In genomic region chr12:46609580-46610311, GRCm38 (mm10) we compare ENCODE assay signal across 12 mouse cellular contexts.
A peak's percentile ranks its signal among the peaks of the same experiment; 100 is the strongest.
DNase-seq lines count a peak whose midpoint lies in the region; ATAC-seq and TF ChIP-seq lines count a peak whose summit lies in the region.
"Had no signal": no experiment of that assay in that cellular context is flagged by ENCODE, and none has a peak within 500 bp of the region (broad histone marks: within the 10 kb centered on the region; RNA-seq: fewer than 3 reads in every experiment).

No protein-coding gene starts in this region.

- no peaks in the 10 kb centered on the region for H3K36me3 ChIP-seq in kidney, adult 2 months (ENCODE audit: control insufficient read depth, insufficient read depth, low read length)
- H3K36me3 ChIP-seq in hindbrain, postnatal 0 days (ENCODE audit: insufficient read depth, low read length): no peaks in the 10 kb centered on the region
- H3K36me3 ChIP-seq in neural tube, embryonic 15.5 days: no peaks in the 10 kb centered on the region
- H3K36me3 ChIP-seq: intestine, embryonic 15.5 days; liver, embryonic 15.5 days had no signal

- H3K9me3 ChIP-seq in hindbrain, postnatal 0 days (ENCODE audit: low read length): no peaks in the 10 kb centered on the region
- no peaks in the 10 kb centered on the region for H3K9me3 ChIP-seq in neural tube, embryonic 15.5 days (replicated peaks)
- H3K9me3 ChIP-seq: intestine, embryonic 15.5 days; liver, embryonic 15.5 days had no signal

- intact Hi-C loops in gastrocnemius, adult 2 months (cut with DNase I): no loop called here

- no peaks in the 10 kb centered on the region for H3K4me1 ChIP-seq in kidney, adult 2 months (ENCODE audit: control insufficient read depth, insufficient read depth, low read length)
- H3K4me1 ChIP-seq in hindbrain, postnatal 0 days (ENCODE audit: insufficient read depth, low read length): 0 out of 2 replicates have a peak, but pooled peaks cover 4% of the 10 kb centered on the region
- H3K4me1 ChIP-seq in neural tube, embryonic 15.5 days: no peaks in the 10 kb centered on the region
- H3K4me1 ChIP-seq: intestine, embryonic 15.5 days; liver, embryonic 15.5 days had no signal

- H3K27me3 ChIP-seq in kidney, adult 2 months (replicated peaks; ENCODE audit: control insufficient read depth, insufficient read depth, low read length): no peaks in the 10 kb centered on the region
- H3K27me3 ChIP-seq in hindbrain, postnatal 0 days (ENCODE audit: insufficient read depth, low read length): no peaks in the 10 kb centered on the region
- no peaks in the 10 kb centered on the region for H3K27me3 ChIP-seq in neural tube, embryonic 15.5 days (replicated peaks)
- H3K27me3 ChIP-seq: intestine, embryonic 15.5 days; liver, embryonic 15.5 days had no signal

- no peak overlapping the region for H3K4me2 ChIP-seq in hindbrain, postnatal 0 days (ENCODE audit: low read depth, low read length)
- H3K4me2 ChIP-seq in neural tube, embryonic 15.5 days: no peak overlapping the region
- H3K4me2 ChIP-seq: intestine, embryonic 15.5 days; liver, embryonic 15.5 days had no signal

- no peak for TF ChIP-seq POLR2A in kidney, adult 2 months (IDR thresholded peaks at IDR 0.05; ENCODE audit: low read depth, low read length)

- peak; percentile 67 for ATAC-seq in hindbrain, postnatal 0 days
- ATAC-seq in neural tube, embryonic 15.5 days (ENCODE audit: low FRiP score): peak; percentile 53; the same call in 1 of the 2 replicates
- ATAC-seq in monocyte, adult 5-6 weeks (replicated peaks; ENCODE audit: insufficient number of reproducible peaks, low FRiP score, low TSS enrichment, poor library complexity, severe bottlenecking): no peak
- ATAC-seq: intestine, embryonic 15.5 days had no signal

- DNase-seq in kidney, adult 2 months: peak; percentile 51
- no peak for DNase-seq in kidney, postnatal 25 days
- DNase-seq in cerebellum, adult 8-10 months: peak; percentile 12
- DNase-seq in hindbrain, postnatal 0 days (ENCODE audit: low spot score): peak; percentile 52
- no peak for DNase-seq in layer of hippocampus, adult 9-11 months
- no peak for DNase-seq in gastrocnemius, adult 2 months
- DNase-seq: gastrocnemius, postnatal 25 days; thymus, postnatal 4 days had no signal

- TF ChIP-seq CTCF in kidney, adult 2 months (conservative IDR thresholded peaks at IDR 0.05; ENCODE audit: insufficient read depth, insufficient read length, low read depth, low read length): no peak
- no peak for TF ChIP-seq CTCF in hindbrain, postnatal 0 days (IDR thresholded peaks at IDR 0.05; ENCODE audit: low read depth)
- no peak for TF ChIP-seq CTCF in gastrocnemius, adult 2 months (IDR thresholded peaks at IDR 0.05)

- no peak overlapping the region for H3K9ac ChIP-seq in hindbrain, postnatal 0 days (replicated peaks; ENCODE audit: low read length)
- H3K9ac ChIP-seq in neural tube, embryonic 15.5 days (replicated peaks): no peak overlapping the region
- H3K9ac ChIP-seq: intestine, embryonic 15.5 days; liver, embryonic 15.5 days had no signal

- WGBS in kidney, adult 2 months: 39% methylated on average over 12 of the region's 12 CpGs
- WGBS in hindbrain, postnatal 0 days: 43% methylated on average over 12 of the region's 12 CpGs
- 41% methylated on average over 12 of the region's 12 CpGs for WGBS in neural tube, embryonic 15.5 days

- no peak overlapping the region for H3K27ac ChIP-seq in kidney, adult 2 months (ENCODE audit: insufficient read depth, low read depth, low read length)
- no peak overlapping the region for H3K27ac ChIP-seq in hindbrain, postnatal 0 days
- 0 out of 2 replicates have a peak overlapping the region, but pooled peaks have one; percentile 41 for H3K27ac ChIP-seq in neural tube, embryonic 15.5 days (replicated peaks)
- H3K27ac ChIP-seq in gastrocnemius, adult 2 months: no peak overlapping the region
- H3K27ac ChIP-seq: intestine, embryonic 15.5 days; liver, embryonic 15.5 days had no signal

- no peak overlapping the region for H3K4me3 ChIP-seq in kidney, adult 2 months (ENCODE audit: insufficient read depth, low read depth, low read length)
- no peak overlapping the region for H3K4me3 ChIP-seq in hindbrain, postnatal 0 days (ENCODE audit: low read length)
- H3K4me3 ChIP-seq in neural tube, embryonic 15.5 days (replicated peaks): no peak overlapping the region
- no peak overlapping the region for H3K4me3 ChIP-seq in gastrocnemius, adult 2 months
- H3K4me3 ChIP-seq: intestine, embryonic 15.5 days; liver, embryonic 15.5 days had no signal

Comparison
In these comparisons a context has a peak if more than half of its experiments do, and no peak if none do; other contexts are left out.
1. DNase-seq: peak in kidney, adult 2 months (single experiment), cerebellum, adult 8-10 months (single experiment) and hindbrain, postnatal 0 days (single experiment); none in kidney, postnatal 25 days (0 of 2), layer of hippocampus, adult 9-11 months (single experiment) and gastrocnemius, adult 2 months (single experiment).